Mouse (Mus musculus): ENCODE measurements around the gene Fam217a. TPM values are rescaled to one million over a fixed set of nuclear protein-coding genes. Genes with fewer than 3 reads are reported as not detected.
"Not testable (repeated sequence)": the region's sequence is repeated elsewhere in the genome, so short reads cannot be mapped to it uniquely, and the experiment has no call there.

Fam217a gene
- total RNA-seq, 2 experiments from 2014 or later: 0.97 to 1.4 TPM

DNA sequence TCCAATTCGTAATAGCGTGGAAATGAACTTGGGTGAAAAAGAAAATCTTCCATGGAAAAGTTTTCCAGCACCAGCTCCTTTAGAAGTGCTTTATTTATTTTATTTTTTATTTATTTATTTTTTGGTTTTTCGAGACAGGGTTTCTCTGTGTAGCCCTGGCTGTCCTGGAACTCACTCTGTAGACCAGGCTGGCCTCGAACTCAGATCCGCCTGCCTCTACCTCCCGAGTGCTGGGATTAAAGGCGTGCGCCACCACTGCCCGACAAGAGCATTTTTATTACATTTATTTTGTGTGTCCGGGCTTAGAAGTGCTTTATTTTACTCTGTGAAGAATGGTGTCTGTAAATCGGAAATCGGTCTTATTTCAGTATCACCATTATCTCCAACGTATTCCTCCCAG lies 49.4 kb downstream of the Fam217a start:
- peak in 1 of 2 experiments; percentile 18 for DNase-seq (ENCODE audit: low spot score in 2 of 2)

- DNase-seq (ENCODE audit: low spot score in 2 of 2): peak; percentile 93 to 97
These were observed 50.1 kb downstream of the Fam217a start for GRCm38 (mm10) chr13:34873801-34874681.

- DNase-seq (ENCODE audit: low spot score in 2 of 2): peak; percentile 23 to 85
These were observed 59.5 kb downstream of the Fam217a start for GRCm38 (mm10) chr13:34864420-34865169.

DNA sequence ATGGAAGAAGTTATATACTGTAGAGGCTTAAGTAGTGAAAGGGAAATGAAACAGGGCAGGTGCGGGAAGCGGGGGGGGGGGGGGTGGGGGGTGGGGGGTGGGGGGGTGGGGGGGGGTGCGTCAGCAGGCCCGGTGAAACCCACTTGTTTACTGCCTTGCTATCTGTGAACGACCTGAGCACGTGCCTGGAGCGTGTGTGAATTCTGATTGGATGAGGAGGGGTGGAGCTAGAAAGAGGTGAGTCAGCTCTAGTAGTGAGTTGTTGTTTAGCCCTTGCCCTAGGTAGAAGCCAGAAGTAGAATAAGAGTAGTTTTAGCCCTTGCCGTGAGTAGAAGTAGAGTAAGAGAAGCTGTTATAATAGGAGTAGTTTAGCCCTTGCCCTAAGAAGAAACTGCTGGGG lies 62.9 kb downstream of the Fam217a start:
- DNase-seq (ENCODE audit: low spot score in 2 of 2): not testable (repeated sequence)

Other genes with a start within 250 kb of the Fam217a start
- not detected for gene Fam50b, start 189.5 kb downstream of the Fam217a start, total RNA-seq (2021)
- gene Prpf4b, start 49.0 kb downstream of the Fam217a start, total RNA-seq (2021): 10 to 100 TPM; 86.1 to 90.0 TPM
- gene 4933417A18Rik, start 99 bp upstream of the Fam217a start, total RNA-seq (2021): not detected
- 1 to 10 TPM in 1 of 2 experiments, under 1 TPM in 1; 0.89 to 1.1 TPM for gene Eci3, start 39.5 kb upstream of the Fam217a start, total RNA-seq (2021)
- 10 to 100 TPM; 44.0 to 49.8 TPM for gene Eci2, start 102.8 kb upstream of the Fam217a start, total RNA-seq (2021)